Mouse (Mus musculus) cerebellum, adult 2 months (tissue): ENCODE data around the gene Asb18.

Experiments
- CTCF ChIP-seq: fragments of 200-500 bp; IDR thresholded peaks from 2 replicates; pipeline ENCODE4 v1.5.1; 2011; ENCODE audit warnings: low read depth, mild to moderate bottlenecking, control low read depth, low read length, moderate library complexity, borderline replicate concordance; ENCODE audit not compliant: insufficient read depth
- POLR2A ChIP-seq: fragments of 200-500 bp; IDR thresholded peaks from 2 replicates; pipeline ENCODE4 v1.6.1; 2011; ENCODE audit warnings: low read length, control low read depth, borderline replicate concordance; ENCODE audit not compliant: insufficient read depth

GRCm38 (mm10) chr1:89918111-89918510 is 96.4 kb downstream of the Asb18 start:
- no peak for TF ChIP-seq CTCF
- no peak for TF ChIP-seq POLR2A
